Mouse (Mus musculus): ENCODE data around the gene Kifc1. TPM values are rescaled to one million over a fixed set of nuclear protein-coding genes. Genes with fewer than 3 reads are reported as not detected.

Gene Kifc1
- total RNA-seq (2023) = 1 to 10 TPM; 3.7 to 4.7 TPM

DNA sequence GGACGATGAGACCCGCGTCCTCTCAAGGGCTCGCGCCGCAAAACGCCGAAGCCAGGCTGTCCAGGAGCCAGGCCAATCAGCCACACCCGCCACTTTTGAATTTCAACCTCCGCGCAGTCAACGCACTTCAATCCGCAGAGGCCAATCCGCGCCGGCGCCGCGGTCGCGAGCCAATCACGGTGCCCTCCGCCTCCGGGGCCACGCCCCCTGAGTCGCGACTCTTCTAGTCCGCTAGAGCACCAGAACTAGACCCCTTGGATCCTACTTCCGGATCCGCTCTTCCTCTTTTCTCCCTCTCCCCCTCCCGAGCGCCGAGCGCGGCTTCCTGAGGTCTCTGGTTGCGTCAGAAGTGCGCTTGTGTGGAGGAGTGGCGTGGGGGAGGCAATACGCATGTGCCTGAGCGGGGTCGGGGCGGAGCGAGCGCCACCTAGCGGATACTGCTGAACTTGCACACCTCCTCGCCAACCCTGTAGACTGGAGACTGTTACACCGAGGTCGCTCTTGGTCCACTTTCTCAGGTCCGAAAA, at the start of gene Kifc1:
Gene Kifc1 (minus strand): TSS at position 129 of the 527 bp plus-strand sequence.

DNA sequence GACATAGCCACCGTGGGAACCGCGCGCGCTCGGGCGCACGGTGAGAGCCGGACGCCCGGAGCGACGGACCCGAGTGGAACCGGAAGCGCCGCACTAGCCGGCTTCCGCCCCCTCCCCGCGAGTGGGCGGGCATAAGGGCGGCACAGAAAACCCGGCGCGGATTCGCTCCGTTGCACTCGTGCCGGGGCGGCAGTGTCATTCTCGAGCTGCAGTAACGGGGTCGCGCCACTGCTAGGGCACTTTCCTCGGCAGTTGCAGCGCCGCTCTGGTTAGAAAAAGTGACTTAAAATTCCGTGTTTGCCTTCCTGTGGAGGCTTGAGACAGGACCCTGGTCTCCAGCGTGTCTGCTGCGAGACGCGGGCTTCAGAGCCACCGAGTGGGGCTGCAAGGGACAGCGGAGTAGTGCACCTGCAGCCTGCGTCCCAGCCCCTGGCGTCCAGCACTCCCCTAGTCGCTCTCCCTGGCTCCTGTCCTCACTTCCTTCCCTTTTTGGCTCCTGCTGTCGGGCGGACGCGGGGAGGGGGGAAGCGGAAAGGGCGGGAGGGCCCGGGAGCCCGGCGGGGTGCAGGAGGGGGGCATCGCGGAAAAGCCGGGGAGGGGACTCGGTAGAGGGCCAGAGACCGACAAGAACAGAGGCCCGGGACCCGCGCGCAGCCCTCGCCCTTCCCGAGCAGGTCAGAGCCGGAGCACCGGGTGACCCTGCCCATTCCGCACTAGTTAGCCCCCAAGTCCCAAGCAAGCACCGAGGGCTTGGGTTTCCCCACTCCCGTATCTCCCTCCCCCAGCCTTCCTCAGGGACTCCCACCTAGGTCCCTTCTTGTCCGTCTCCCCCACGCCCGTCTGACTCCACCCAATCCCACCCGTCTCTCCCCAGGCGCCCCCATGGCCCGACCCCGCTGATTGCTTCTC, 39.2 kb upstream of the Kifc1 start, which contains the start of gene Rgl2:
Gene Rgl2 (plus strand): TSS at position 173 of the 909 bp plus-strand sequence.

DNA sequence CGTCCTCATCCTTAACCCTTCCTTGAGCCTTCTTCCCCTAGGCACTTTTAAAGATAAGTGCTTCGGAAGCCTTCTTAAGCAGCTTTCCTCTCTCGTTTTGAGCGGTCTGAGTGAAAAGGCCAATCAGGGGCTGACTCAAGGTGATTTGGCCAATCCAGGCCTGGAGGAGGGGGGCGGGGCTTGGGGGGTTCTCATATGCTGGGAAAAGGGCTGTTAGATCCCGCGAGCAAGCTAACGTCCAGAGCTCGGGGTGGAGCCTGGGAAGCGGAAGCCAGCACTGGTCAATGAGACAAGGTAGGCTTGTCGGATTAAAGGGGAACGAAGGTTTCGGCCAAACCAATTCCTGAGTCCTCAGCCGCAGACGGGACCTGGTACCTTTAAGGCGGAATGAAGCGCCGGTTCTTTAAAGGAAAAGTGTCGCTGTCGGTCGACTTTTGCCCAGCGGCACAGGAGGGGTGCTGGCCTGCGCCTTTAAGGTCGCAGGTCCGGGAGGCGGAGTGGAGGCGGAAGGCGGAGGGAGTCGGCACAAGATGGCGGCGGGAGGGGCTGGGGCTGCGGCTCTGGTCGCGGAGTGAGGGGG, 25.3 kb upstream of the Kifc1 start, which contains the start of the genes Tapbp and Zbtb22:
Gene Tapbp (plus strand): TSS at position 229 of the 580 bp plus-strand sequence.
Gene Zbtb22 (plus strand): TSS at position 234 of the 580 bp plus-strand sequence.

DNA sequence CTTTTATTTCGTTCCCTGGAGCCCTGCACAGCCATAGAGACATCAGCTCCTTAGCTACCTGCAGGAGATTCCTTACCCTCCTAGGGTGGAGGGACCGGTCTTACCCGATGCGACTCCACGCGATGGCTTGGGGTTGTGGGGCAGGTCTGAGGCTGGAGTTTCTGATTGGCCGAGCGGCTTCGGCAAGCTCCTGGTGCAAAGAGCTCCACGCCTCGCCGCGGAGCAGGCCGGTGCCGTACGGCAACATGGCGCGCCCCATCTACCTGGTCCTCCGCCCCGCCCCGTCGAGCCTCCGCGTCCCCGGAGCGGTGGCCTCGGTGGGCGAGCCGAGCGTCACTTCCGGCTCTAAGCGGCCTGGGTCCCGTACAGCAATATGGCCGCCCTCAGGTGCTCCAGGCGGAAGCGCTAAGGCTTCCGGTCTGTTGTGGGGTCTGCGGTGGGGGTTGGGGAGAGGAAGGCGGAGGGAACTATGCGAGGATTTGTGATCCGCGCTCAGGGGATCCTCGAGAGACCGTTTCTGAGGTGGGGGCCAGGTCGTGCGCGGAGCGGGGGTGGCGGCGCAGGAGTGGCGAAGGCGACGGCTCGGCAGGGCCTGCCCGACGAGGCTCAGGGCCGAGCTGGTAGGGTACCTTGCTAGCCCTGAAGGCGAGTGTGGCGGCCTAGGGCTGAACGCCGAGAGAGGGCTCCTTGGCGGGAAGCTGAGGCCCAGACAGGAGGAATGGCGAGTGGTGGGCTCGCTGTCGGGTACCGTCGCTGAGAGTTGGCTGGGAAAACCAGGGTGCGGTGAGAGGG, 18.8 kb upstream of the Kifc1 start, which contains the start of gene Daxx:
Gene Daxx (plus strand): TSS at position 338 of the 792 bp plus-strand sequence.

DNA sequence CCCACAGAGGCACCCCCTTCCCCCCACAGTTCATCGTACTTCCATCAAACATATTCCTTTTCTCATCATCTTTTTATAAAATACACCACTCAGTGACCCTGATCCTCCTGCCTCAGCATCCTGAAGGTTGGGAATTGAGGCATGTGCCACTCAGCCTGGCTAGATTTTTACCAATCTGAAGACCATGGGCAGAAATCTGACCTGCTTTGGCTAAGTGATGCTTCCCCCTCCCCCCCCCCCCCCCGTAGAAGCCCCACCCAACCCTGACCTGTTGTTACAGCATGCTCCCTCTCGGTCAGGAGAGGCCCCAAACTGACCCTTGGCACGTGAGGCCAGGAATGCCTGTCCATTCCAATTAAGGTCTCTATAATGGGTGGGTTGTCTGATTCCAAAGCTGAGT, 14.4 kb upstream of the Kifc1 start, which contains the start of gene Platr17:
Gene Platr17 (plus strand): TSS at position 301 of the 400 bp plus-strand sequence.

DNA sequence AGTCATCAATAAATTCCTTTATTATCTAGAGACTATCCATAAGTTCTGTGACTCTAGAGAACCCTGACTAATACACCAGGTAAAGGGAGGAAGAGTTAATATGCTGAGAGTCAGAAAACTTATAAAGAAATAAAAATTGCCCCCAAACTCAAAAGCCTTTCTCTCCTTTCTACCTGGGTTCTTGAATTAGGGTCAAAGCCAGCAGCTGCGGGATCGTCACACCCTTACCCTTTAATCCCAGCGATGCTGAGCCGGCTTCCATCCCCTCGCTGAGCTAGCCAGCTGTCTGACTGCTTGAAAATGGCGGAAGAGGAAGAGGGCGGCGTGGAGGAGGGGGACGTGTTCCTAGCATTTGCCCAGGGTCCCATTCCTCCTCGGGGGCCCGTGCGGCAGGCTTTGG, 16.9 kb downstream of the Kifc1 start, which contains the start of gene Gm7029:
Gene Gm7029 (plus strand): TSS at position 301 of the 400 bp plus-strand sequence.

DNA sequence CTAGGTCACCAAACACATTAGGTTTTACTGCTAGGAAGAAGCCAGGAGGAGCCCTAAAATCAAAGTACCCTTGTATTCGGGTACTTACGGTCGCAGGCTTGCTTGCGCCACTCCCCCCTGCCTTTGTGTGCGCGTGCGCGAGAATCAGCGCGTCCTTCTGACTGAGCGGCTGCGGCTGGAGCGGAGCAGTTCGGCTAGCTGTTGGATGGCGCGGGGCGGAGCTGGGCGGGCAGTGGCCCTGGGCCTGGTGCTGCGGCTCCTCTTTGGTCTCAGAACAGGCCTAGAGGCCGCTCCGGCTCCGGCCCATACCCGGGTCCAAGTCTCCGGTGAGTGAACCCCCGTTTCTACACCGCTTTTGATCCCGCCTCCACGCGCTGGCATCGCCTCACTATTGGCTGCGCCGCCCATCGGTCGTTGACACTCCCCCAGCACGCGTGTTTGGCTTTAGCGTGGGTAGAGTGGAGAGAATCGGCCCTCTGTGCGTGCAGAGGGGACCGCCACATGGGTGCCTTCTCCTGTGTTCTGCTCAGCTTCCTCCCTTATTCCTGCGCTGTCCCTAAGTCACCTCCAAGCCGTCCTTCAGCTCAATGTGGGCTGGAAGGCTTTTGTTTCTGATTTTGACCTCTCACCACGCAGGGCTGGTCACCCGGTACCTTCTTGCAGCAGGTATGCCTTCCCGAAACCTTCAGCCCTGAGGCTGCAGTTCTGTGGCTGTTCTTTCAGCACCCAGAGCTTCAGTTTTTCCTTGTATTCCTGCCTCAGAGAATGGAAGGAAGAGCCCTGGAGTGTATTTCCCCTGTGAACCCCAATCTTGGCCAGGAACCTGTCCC, 47.3 kb downstream of the Kifc1 start, which contains the start of gene Cd320:
Gene Cd320 (plus strand): TSS at position 126 of the 830 bp plus-strand sequence.

Other genes starting within 250 kb of the Kifc1 start
- 100 to 1,000 TPM; 357 to 366 TPM for gene Hnrnpm, start 203.8 kb downstream of the Kifc1 start, total RNA-seq (2023)
- 10 to 100 TPM; 46.9 to 54.2 TPM for gene March2, start 172.0 kb downstream of the Kifc1 start, total RNA-seq (2023)
- 100 to 1,000 TPM; 199 to 206 TPM for gene Rab11b, start 130.1 kb downstream of the Kifc1 start, total RNA-seq (2023)
- gene Angptl4, start 108.8 kb downstream of the Kifc1 start, total RNA-seq (2023) = under 1 TPM in 1 of 2 experiments, not detected in 1; 0.15 TPM
- 1 to 10 TPM in 1 of 2 experiments, under 1 TPM in 1; 0.74 to 3.9 TPM for gene Kank3, start 80.1 kb downstream of the Kifc1 start, total RNA-seq (2023)
- 1,000 to 10,000 TPM; 3,497 to 3,557 TPM for gene Rps28, start 66.1 kb downstream of the Kifc1 start, total RNA-seq (2023)
- 100 to 1,000 TPM; 143 to 152 TPM for gene Ndufa7, start 66.1 kb downstream of the Kifc1 start, total RNA-seq (2023)
- 1 to 10 TPM; 4.5 to 7.4 TPM for gene Cd320, start 47.6 kb downstream of the Kifc1 start, total RNA-seq (2023)
- gene Gm7029, start 16.8 kb downstream of the Kifc1 start, total RNA-seq (2023) = not detected
- gene Platr17, start 14.5 kb upstream of the Kifc1 start, total RNA-seq (2023) = under 1 TPM; 0.74 to 0.96 TPM
- gene Daxx, start 18.8 kb upstream of the Kifc1 start, total RNA-seq (2023) = 10 to 100 TPM; 56.7 to 66.7 TPM
- gene Tapbp, start 25.2 kb upstream of the Kifc1 start, total RNA-seq (2023) = 100 to 1,000 TPM; 452 to 506 TPM
- gene Zbtb22, start 25.2 kb upstream of the Kifc1 start, total RNA-seq (2023) = 10 to 100 TPM; 34.9 to 41.2 TPM
- 100 to 1,000 TPM; 191 to 196 TPM for gene Rgl2, start 38.9 kb upstream of the Kifc1 start, total RNA-seq (2023)
- gene Pfdn6, start 49.7 kb upstream of the Kifc1 start, total RNA-seq (2023) = 10 to 100 TPM; 62.1 to 66.8 TPM
- gene Wdr46, start 50.0 kb upstream of the Kifc1 start, total RNA-seq (2023) = 10 to 100 TPM; 40.2 to 41.2 TPM
- 1 to 10 TPM; 6.1 to 7.1 TPM for gene B3galt4, start 60.8 kb upstream of the Kifc1 start, total RNA-seq (2023)
- gene Vps52, start 65.2 kb upstream of the Kifc1 start, total RNA-seq (2023) = 10 to 100 TPM; 95.0 to 95.1 TPM
- gene Rps18, start 65.3 kb upstream of the Kifc1 start, total RNA-seq (2023) = 1,000 to 10,000 TPM; 1,402 to 1,461 TPM
- gene H2-K1, start 109.7 kb upstream of the Kifc1 start, total RNA-seq (2023) = 1,000 to 10,000 TPM; 2,757 to 2,769 TPM
- 10 to 100 TPM; 35.8 to 40.6 TPM for gene Ring1, start 134.0 kb upstream of the Kifc1 start, total RNA-seq (2023)
- gene H2-Ke6, start 137.4 kb upstream of the Kifc1 start, total RNA-seq (2023) = 100 to 1,000 TPM; 145 to 161 TPM
- gene Slc39a7, start 141.0 kb upstream of the Kifc1 start, total RNA-seq (2023) = 10 to 100 TPM; 81.1 to 92.0 TPM
- 100 to 1,000 TPM; 119 to 129 TPM for gene Rxrb, start 141.2 kb upstream of the Kifc1 start, total RNA-seq (2023)
- gene Col11a2, start 148.8 kb upstream of the Kifc1 start, total RNA-seq (2023) = 1 to 10 TPM; 9.3 to 9.6 TPM
- 100 to 1,000 TPM; 208 to 232 TPM for gene H2-Oa, start 201.7 kb upstream of the Kifc1 start, total RNA-seq (2023)
- gene H2-DMa, start 228.9 kb upstream of the Kifc1 start, total RNA-seq (2023) = 100 to 1,000 TPM; 579 to 585 TPM
- gene Brd2, start 232.0 kb upstream of the Kifc1 start, total RNA-seq (2023) = 100 to 1,000 TPM; 526 to 537 TPM

All from B cell, adult 67 days (primary cell).